In the genomic region with DNA sequence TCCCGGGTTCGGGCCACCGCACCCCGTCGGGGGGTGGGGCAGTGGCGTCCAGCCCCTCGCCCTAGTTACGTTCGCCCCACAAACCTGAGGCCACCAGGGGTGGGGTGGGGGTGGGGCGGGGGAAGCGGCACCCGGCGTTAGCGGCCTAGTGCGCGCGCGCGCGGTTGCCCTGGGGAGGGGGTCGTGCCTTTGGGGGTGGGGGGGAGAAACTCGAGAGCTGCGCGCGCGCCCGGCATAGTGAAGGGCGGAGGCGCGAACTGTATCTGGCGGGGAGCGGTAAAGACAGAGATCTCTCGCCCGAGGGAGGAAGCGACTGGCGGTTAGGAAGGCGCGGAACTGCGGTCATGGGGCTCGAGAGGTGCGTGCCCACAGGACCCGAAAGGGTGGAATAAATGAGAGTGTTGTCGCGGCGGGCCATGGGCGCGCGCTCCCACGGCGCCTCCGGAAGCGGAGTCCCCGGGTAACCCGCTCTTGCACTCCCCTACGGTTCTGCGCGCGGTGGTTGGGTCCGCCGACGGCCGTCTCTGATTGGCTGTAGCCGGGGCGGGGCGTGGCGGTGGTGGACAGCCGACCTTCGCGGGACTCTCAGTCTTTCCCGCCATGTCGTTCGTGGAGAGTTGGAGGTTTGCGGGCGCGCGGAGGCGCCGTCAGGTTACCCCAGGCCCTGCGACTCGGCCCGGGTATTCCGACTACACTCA, we compare ENCODE assay signal across 8 mouse cellular contexts. TPM values are rescaled to one million over a fixed set of nuclear protein-coding genes. Genes with fewer than 3 reads are reported as not detected.
DNase-seq lines count a peak whose midpoint lies in the region; ATAC-seq and TF ChIP-seq lines count a peak whose summit lies in the region.

TSS of gene Arl6ip6 (plus strand) at position 204 of the 698 bp plus-strand sequence.

- H3K9ac ChIP-seq in heart, embryonic 12.5 days: peak within 1 kb of the TSS; percentile 90
- H3K9ac ChIP-seq in kidney, postnatal 0 days (ENCODE audit: low read depth, low read length): peak within 1 kb of the TSS; percentile 90
- H3K9ac ChIP-seq in liver, embryonic 11.5 days (ENCODE audit: low read depth, low read length): peak within 1 kb of the TSS; percentile 89
- peak within 1 kb of the TSS; percentile 83 for H3K9ac ChIP-seq in stomach, embryonic 14.5 days (replicated peaks; ENCODE audit: low read depth, low read length)

- peak within 1 kb of the TSS; percentile 92 for H3K4me3 ChIP-seq in heart, embryonic 12.5 days
- peak within 1 kb of the TSS; percentile 64 for H3K4me3 ChIP-seq in kidney, postnatal 0 days (replicated peaks; ENCODE audit: low read depth, low read length)
- peak within 1 kb of the TSS; percentile 78 for H3K4me3 ChIP-seq in liver, embryonic 11.5 days (ENCODE audit: low read depth, low read length)
- H3K4me3 ChIP-seq in stomach, embryonic 14.5 days (ENCODE audit: low read depth, low read length): peak within 1 kb of the TSS; percentile 90

- under 1% methylated on average over 81 of the region's 82 CpGs for WGBS in heart, embryonic 12.5 days
- WGBS in kidney, postnatal 0 days: under 1% methylated on average over 63 of the region's 82 CpGs
- WGBS in liver, embryonic 11.5 days: under 1% methylated on average over 80 of the region's 82 CpGs
- whole genome bisulfite sequencing in stomach, embryonic 14.5 days: under 1% methylated on average over 69 of the region's 82 CpGs

- no peaks in the 10 kb centered on the region for H3K27me3 ChIP-seq in heart, embryonic 12.5 days (replicated peaks)
- H3K27me3 ChIP-seq in kidney, postnatal 0 days (ENCODE audit: insufficient read depth, low read length): no peaks in the 10 kb centered on the region
- no peaks in the 10 kb centered on the region for H3K27me3 ChIP-seq in liver, embryonic 11.5 days (replicated peaks; ENCODE audit: control insufficient read depth, insufficient read depth, low read length)
- H3K27me3 ChIP-seq in stomach, embryonic 14.5 days (ENCODE audit: control insufficient read depth, insufficient read depth, low read length): no peaks in the 10 kb centered on the region

- ATAC-seq in erythroid progenitor cell, adult 5-6 weeks (replicated peaks; ENCODE audit: low FRiP score, poor library complexity, severe bottlenecking): peak; percentile 85
- ATAC-seq in heart, embryonic 12.5 days (ENCODE audit: insufficient number of reproducible peaks, low FRiP score): peak; percentile 93
- ATAC-seq in kidney, postnatal 0 days (replicated peaks; ENCODE audit: low FRiP score, low read depth): peak; percentile 92
- peak; percentile 85 for ATAC-seq in liver, embryonic 11.5 days (replicated peaks; ENCODE audit: low FRiP score)
- ATAC-seq in stomach, embryonic 14.5 days (ENCODE audit: insufficient number of reproducible peaks, insufficient read depth, low FRiP score, low read depth): peak; percentile 90

- no peak for TF ChIP-seq CTCF in kidney, postnatal 0 days (IDR thresholded peaks at IDR 0.05; ENCODE audit: low read depth)

- H3K9me3 ChIP-seq in heart, embryonic 12.5 days (replicated peaks): no peaks in the 10 kb centered on the region
- H3K9me3 ChIP-seq in kidney, postnatal 0 days (replicated peaks; ENCODE audit: low read length): no peaks in the 10 kb centered on the region
- H3K9me3 ChIP-seq in liver, embryonic 11.5 days (ENCODE audit: control insufficient read depth, low read length): no peaks in the 10 kb centered on the region
- H3K9me3 ChIP-seq in stomach, embryonic 14.5 days (ENCODE audit: control insufficient read depth, low read depth, low read length): no peaks in the 10 kb centered on the region

- H3K36me3 ChIP-seq in heart, embryonic 12.5 days: peaks cover 21% of the 10 kb centered on the region
- H3K36me3 ChIP-seq in kidney, postnatal 0 days (ENCODE audit: insufficient read depth, low read length): 0 out of 2 replicates have a peak, but pooled peaks cover 5% of the 10 kb centered on the region
- peaks cover 15% of the 10 kb centered on the region for H3K36me3 ChIP-seq in liver, embryonic 11.5 days (ENCODE audit: control insufficient read depth, insufficient read depth, low read length)
- peaks cover 16% of the 10 kb centered on the region for H3K36me3 ChIP-seq in stomach, embryonic 14.5 days (ENCODE audit: control insufficient read depth, insufficient read depth, low read length)

- peak within 1 kb of the TSS; percentile 96 for H3K27ac ChIP-seq in heart, embryonic 12.5 days (ENCODE audit: poor library complexity, severe bottlenecking)
- H3K27ac ChIP-seq in kidney, postnatal 0 days: peak within 1 kb of the TSS; percentile 98
- peak within 1 kb of the TSS; percentile 93 for H3K27ac ChIP-seq in liver, embryonic 11.5 days (ENCODE audit: low read depth, low read length)
- H3K27ac ChIP-seq in stomach, embryonic 14.5 days (ENCODE audit: low read length): peak within 1 kb of the TSS; percentile 92

- peaks cover 11% of the 10 kb centered on the region for H3K4me1 ChIP-seq in heart, embryonic 12.5 days (replicated peaks)
- peaks cover 3% of the 10 kb centered on the region; the same call in 1 of the 2 replicates for H3K4me1 ChIP-seq in kidney, postnatal 0 days (replicated peaks; ENCODE audit: insufficient read depth, low read length)
- H3K4me1 ChIP-seq in liver, embryonic 11.5 days (replicated peaks; ENCODE audit: control insufficient read depth, insufficient read depth, low read length): peaks cover 8% of the 10 kb centered on the region
- H3K4me1 ChIP-seq in stomach, embryonic 14.5 days (ENCODE audit: control insufficient read depth, insufficient read depth, low read length): peaks cover 5% of the 10 kb centered on the region

- peak; percentile 97 for DNase-seq in CD4-positive helper T cell, adult 2 months (ENCODE audit: low read depth, low spot score)
- DNase-seq in brain, embryonic 18.5 days (ENCODE audit: low read depth, low spot score): peak; percentile 89
- peak; percentile 97 for DNase-seq in kidney, postnatal 0 days (ENCODE audit: low spot score)
- peak; percentile 99 for DNase-seq in liver, embryonic 11.5 days (ENCODE audit: low spot score)
- DNase-seq in naive thymus-derived CD4-positive, alpha-beta T cell, adult 2 months (ENCODE audit: low read depth): peak; percentile 97

- H3K4me2 ChIP-seq in heart, embryonic 12.5 days: peak within 1 kb of the TSS; percentile 76
- H3K4me2 ChIP-seq in kidney, postnatal 0 days (ENCODE audit: low read length): peak within 1 kb of the TSS; percentile 89
- peak within 1 kb of the TSS; percentile 74 for H3K4me2 ChIP-seq in liver, embryonic 11.5 days
- H3K4me2 ChIP-seq in stomach, embryonic 14.5 days (replicated peaks; ENCODE audit: low read depth, low read length): peak within 1 kb of the TSS; percentile 70

RNA-seq across cellular contexts. Expression of gene Arl6ip6, which starts in this region (rescaled TPM):
- 46.9 and 60.8 TPM in 2 replicates for total RNA-seq in erythroid progenitor cell, adult 5-6 weeks (2015; ENCODE audit: low replicate concordance)
- total RNA-seq in erythroid progenitor cell, adult 5-6 weeks (2017; ENCODE audit: low replicate concordance): 32.6 and 49.7 TPM in 2 replicates
- 35.1 and 37.4 TPM in 2 replicates for polyA plus RNA-seq in heart, embryonic 12.5 days (2016; fragmentation: Nextera tagmentation; extraction: Ambion mirVana)
- 41.7 and 43.2 TPM in 2 replicates for polyA plus RNA-seq in kidney, postnatal 0 days (2015; fragmentation: Nextera tagmentation; extraction: Ambion mirVana)
- polyA plus RNA-seq in liver, embryonic 11.5 days (2014; fragmentation: Nextera tagmentation; extraction: Ambion mirVana): 48.0 and 52.3 TPM in 2 replicates
- 46.2 and 48.3 TPM in 2 replicates for polyA plus RNA-seq in stomach, embryonic 14.5 days (2014; fragmentation: Nextera tagmentation; extraction: Ambion mirVana)

Comparison
In these comparisons a context has a peak if more than half of its experiments do, and no peak if none do; other contexts are left out.
1. Peak in every context shown above with its lines: DNase-seq, ATAC-seq, H3K4me3 ChIP-seq and H3K27ac ChIP-seq.